Mouse (Mus musculus): ENCODE results near the gene Gm45711. TPM values are rescaled to one million over a fixed set of nuclear protein-coding genes. Genes with fewer than 3 reads are reported as not detected.

Gm45711 gene
- polyA plus RNA-seq, 3 experiments from 2014 or later: not detected

DNA sequence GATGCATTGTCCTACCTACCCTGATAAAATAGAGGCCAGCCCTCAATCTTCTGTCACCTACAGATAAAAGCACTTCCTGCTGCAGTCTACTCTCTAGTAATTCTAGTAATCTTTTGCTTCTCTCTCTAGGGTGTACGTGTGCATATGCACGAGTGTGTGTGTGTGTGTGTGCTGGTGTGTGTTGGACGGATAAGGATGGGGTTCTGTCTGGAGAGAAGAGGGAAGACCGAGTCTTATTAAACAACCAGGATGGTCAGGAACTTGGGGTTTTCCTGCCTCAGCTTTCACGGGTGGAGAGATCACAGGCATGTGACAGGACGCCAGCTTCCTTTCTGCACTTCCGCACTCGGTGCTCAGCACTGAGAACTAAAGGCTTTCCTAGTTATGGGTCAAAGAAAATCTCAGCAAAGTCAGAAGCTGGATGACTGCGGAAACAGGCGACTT lies 70.4 kb downstream of the Gm45711 start:
- peak; percentile 88 for ATAC-seq

DNA sequence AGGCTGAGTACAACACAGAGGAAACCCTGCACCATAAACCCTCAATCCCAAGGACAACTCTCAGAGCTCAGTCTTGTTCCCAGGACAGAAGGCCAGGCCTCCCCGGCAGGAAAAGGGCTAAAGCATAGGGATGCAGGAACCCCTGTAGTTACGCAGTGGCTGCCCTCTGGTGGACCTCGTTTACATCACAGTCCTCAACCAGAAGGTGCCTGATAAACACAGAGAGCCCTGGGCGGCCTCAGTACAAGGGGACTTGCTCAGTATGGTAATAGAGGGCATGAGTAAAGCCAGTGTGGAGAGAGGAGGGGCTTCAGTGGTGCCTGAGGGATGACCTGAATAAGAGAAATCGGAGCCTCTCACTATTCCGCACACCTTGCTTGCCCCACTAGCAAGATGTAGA lies 75.3 kb downstream of the Gm45711 start:
- no peak for ATAC-seq

DNA sequence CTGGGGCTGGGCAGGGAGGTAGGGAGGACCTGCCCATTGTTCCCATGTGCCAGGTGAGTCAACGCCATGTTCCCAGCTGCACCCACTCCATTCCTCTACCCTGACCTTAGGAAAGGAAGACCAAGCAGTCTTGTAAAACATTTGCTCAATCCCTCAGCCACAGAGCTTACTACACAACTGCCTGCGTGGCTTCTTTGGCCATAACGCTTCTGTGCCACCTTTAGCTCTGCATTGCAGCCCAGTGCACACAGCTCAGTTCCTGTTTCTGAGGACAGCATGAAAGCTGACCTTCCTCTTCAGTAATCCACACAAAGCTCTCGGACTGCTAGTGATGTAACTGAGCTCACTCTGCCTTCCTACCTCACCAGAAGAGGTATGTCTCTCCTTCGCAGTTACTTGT lies 77.0 kb downstream of the Gm45711 start:
- no peak for ATAC-seq

DNA sequence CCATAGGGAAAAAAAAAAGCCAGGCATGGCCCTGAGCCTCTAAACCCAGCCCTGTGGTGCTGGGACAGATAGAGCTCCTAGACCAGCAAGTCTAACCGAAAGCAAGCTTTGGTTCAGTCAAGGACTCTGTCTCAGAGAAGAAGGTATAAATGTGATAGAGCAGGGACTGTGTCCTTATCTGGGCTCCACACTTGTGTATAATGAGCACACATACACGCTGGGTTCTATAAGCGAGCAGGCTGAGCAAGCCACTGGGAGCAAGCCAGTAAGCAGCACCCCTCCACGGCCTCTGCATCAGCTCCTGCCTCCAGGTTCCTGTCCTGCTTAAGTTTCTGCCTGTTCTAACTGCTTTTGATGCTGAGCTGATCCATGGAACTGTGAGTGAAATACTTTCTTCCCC lies 77.8 kb downstream of the Gm45711 start:
- ATAC-seq: no peak

Other genes starting within 250 kb of the Gm45711 start
- under 1 TPM in 1 of 3 experiments, not detected in 2; 0.49 TPM for gene Cdh5, start 208.5 kb downstream of the Gm45711 start, polyA plus RNA-seq (2017; shearing (Covaris generic))
- not detected for gene Bean1, start 139.6 kb downstream of the Gm45711 start, polyA plus RNA-seq (2017; shearing (Covaris generic))
- gene Tk2, start 61.5 kb downstream of the Gm45711 start, polyA plus RNA-seq (2017; shearing (Covaris generic)): 10 to 100 TPM; 27.5 to 57.6 (median 55.8) TPM
- gene Cklf, start 59.2 kb downstream of the Gm45711 start, polyA plus RNA-seq (2017; shearing (Covaris generic)): 100 to 1,000 TPM in 1 of 3 experiments, 10 to 100 TPM in 2; 92.1 to 108 (median 97.9) TPM
- not detected for gene Cmtm2a, start 16.9 kb downstream of the Gm45711 start, polyA plus RNA-seq (2017; shearing (Covaris generic))
- not detected for gene Cmtm1, start 64 bp upstream of the Gm45711 start, polyA plus RNA-seq (2017; shearing (Covaris generic))
- not detected for gene Gm11020, start 11.5 kb upstream of the Gm45711 start, polyA plus RNA-seq (2017; shearing (Covaris generic))
- not detected for gene Cmtm2b, start 12.1 kb upstream of the Gm45711 start, polyA plus RNA-seq (2017; shearing (Covaris generic))
- 10 to 100 TPM; 14.7 to 21.3 (median 17.4) TPM for gene Cmtm3, start 29.3 kb upstream of the Gm45711 start, polyA plus RNA-seq (2017; shearing (Covaris generic))
- under 1 TPM; 0.32 to 0.78 (median 0.64) TPM for gene Cmtm4, start 85.7 kb upstream of the Gm45711 start, polyA plus RNA-seq (2017; shearing (Covaris generic))
- gene Dync1li2, start 133.0 kb upstream of the Gm45711 start, polyA plus RNA-seq (2017; shearing (Covaris generic)): 10 to 100 TPM; 23.7 to 32.8 (median 31.2) TPM
- gene Terb1, start 199.8 kb upstream of the Gm45711 start, polyA plus RNA-seq (2017; shearing (Covaris generic)): not detected
- 100 to 1,000 TPM in 1 of 3 experiments, 10 to 100 TPM in 2; 80.0 to 101 (median 91.5) TPM for gene Nae1, start 224.6 kb upstream of the Gm45711 start, polyA plus RNA-seq (2017; shearing (Covaris generic))
- 1 to 10 TPM; 3.3 to 5.5 (median 5.3) TPM for gene Car7, start 224.6 kb upstream of the Gm45711 start, polyA plus RNA-seq (2017; shearing (Covaris generic))